Mouse (Mus musculus): ENCODE measurements at regions not wholly inside any gene's neighbourhood (a gene's known extent, or its start where the extent isn't known, plus 50 kb on each side); places are given as distances from the start of the nearest gene placed in this dataset.

DNA sequence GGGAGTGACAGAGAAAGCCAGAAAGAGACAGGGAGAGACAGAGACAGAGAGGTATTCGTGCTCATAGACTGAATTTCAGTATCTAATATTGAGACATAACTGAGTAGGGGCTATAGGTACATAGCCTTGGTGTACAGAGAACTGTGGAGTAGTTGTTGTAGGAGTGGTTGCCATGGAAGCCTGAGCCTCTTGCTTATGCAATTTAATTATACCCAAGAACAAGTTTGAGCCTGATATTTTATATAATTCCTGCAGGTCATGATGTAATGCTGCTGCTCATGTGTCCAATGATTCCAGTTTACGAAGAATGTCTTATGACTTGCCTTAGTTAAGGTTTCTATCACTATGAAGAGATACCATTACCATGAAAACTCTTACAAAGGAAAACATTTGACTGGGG is 98.7 kb upstream of the Dock10 start:
- Histone ChIP-seq H3K36me3 (ENCODE audit: control insufficient read depth, insufficient read depth) (no peaks in the 10 kb centered on the region), H3K4me3 (ENCODE audit: insufficient read depth, poor library complexity, severe bottlenecking) (no peak overlapping the region), H3K79me2 (ENCODE audit: control insufficient read depth, insufficient read depth) (no peaks in the 10 kb centered on the region), H3K79me3 (ENCODE audit: low read depth) (no peaks in the 10 kb centered on the region), H3K27me3 (ENCODE audit: control insufficient read depth, insufficient read depth, insufficient read length) (no peaks in the 10 kb centered on the region), H3ac (ENCODE audit: control insufficient read depth, insufficient read length, low read depth) (no peak overlapping the region)
- TF ChIP-seq CTCF (IDR thresholded peaks at IDR 0.05; ENCODE audit: control insufficient read depth, insufficient read depth, insufficient read length) = no peak
- no peak for TF ChIP-seq MYOG (IDR thresholded peaks at IDR 0.05; ENCODE audit: control insufficient read depth, extremely low read depth, insufficient read length)
- no peak for TF ChIP-seq CEBPB (IDR thresholded peaks at IDR 0.05; ENCODE audit: low read depth)
- TF ChIP-seq FOSL1 (IDR thresholded peaks at IDR 0.05; ENCODE audit: insufficient read depth, low read length, poor library complexity, severe bottlenecking) = no peak
- no peak for TF ChIP-seq MAX (IDR thresholded peaks at IDR 0.05)
- TF ChIP-seq USF1 (IDR thresholded peaks at IDR 0.05; ENCODE audit: low read depth) = no peak
- no peak for TF ChIP-seq MYOD1 (IDR thresholded peaks at IDR 0.05; ENCODE audit: control insufficient read depth, insufficient read length, low read depth)

DNA sequence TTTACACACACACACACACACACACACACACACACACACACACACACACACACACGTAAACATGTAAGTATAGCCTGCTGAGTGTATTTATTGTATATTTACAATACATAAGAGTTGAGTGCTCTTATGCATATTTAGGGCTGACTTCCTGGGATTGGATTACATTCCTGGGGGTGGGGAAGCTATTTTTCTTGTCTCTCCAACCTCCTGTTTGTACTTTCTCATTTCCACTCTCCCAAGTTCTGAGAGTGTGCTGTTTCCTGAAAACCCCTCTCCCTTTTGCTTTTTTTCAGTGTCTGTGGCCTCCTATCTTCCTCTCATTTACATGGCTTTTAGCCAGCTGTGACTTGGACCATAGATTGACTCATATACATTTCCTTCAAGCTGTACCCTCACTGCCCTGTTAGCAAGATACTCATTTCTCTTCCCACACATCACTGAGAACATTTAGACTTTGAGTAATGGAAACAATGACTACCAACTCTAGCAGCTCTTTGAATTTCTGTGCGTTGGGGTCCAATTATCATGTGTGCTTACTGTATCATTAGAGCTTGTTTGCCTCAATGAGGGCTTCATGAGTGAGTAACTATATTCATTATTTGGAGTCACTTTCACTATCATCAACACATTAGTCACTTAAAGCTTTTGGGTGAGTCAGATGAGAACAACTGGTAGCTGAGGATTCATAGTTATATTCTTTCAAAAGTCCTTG is 96.8 kb upstream of the Dock10 start:
- Histone ChIP-seq H3K79me3 (ENCODE audit: low read depth) (no peaks in the 10 kb centered on the region), H3K4me3 (ENCODE audit: insufficient read depth, poor library complexity, severe bottlenecking) (no peak overlapping the region), H3K36me3 (ENCODE audit: control insufficient read depth, insufficient read depth) (no peaks in the 10 kb centered on the region), H3ac (ENCODE audit: control insufficient read depth, insufficient read length, low read depth) (no peak overlapping the region), H3K27me3 (ENCODE audit: control insufficient read depth, insufficient read depth, insufficient read length) (no peaks in the 10 kb centered on the region), H3K79me2 (ENCODE audit: control insufficient read depth, insufficient read depth) (no peaks in the 10 kb centered on the region)
- no peak for TF ChIP-seq FOSL1 (IDR thresholded peaks at IDR 0.05; ENCODE audit: insufficient read depth, low read length, poor library complexity, severe bottlenecking)
- TF ChIP-seq MAX (IDR thresholded peaks at IDR 0.05) = no peak
- TF ChIP-seq MYOG (IDR thresholded peaks at IDR 0.05; ENCODE audit: control insufficient read depth, extremely low read depth, insufficient read length) = no peak
- TF ChIP-seq USF1 (IDR thresholded peaks at IDR 0.05; ENCODE audit: low read depth) = no peak
- TF ChIP-seq CEBPB (IDR thresholded peaks at IDR 0.05; ENCODE audit: low read depth) = no peak
- TF ChIP-seq CTCF (IDR thresholded peaks at IDR 0.05; ENCODE audit: control insufficient read depth, insufficient read depth, insufficient read length) = no peak
- TF ChIP-seq MYOD1 (IDR thresholded peaks at IDR 0.05; ENCODE audit: control insufficient read depth, insufficient read length, low read depth) = no peak

DNA sequence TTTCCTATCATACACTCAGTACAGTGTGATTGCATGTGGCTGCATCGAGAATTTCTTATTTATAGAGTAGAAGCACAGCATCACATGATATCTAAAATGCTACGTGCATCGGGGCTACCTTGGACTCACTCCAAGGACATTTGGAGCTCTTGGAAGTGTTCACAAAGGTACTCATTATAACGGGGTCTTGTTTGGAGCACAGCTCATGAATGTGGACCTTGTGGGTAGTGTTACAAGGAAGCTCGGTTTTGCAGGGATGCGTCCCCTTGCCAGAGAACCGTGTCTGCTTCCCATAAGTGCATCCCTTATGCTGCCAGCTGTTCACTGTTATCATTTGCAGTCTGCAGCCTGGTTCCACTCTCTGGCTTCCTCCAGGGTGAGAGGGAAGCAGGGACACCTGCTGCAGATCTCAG is 96.0 kb upstream of the Dock10 start:
- no peaks in the 10 kb centered on the region for H3K79me2 ChIP-seq (ENCODE audit: control insufficient read depth, insufficient read depth)
- H3K36me3 ChIP-seq (ENCODE audit: control insufficient read depth, insufficient read depth) = no peaks in the 10 kb centered on the region
- peak; percentile 46 for TF ChIP-seq MYOD1 (IDR thresholded peaks at IDR 0.05; ENCODE audit: control insufficient read depth, insufficient read length, low read depth)
- no peak for TF ChIP-seq MYOG (IDR thresholded peaks at IDR 0.05; ENCODE audit: control insufficient read depth, extremely low read depth, insufficient read length)
- no peak for TF ChIP-seq MAX (IDR thresholded peaks at IDR 0.05)
- no peak for TF ChIP-seq CEBPB (IDR thresholded peaks at IDR 0.05; ENCODE audit: low read depth)
- H3K27me3 ChIP-seq (ENCODE audit: control insufficient read depth, insufficient read depth, insufficient read length) = no peaks in the 10 kb centered on the region
- H3K4me3 ChIP-seq (ENCODE audit: insufficient read depth, poor library complexity, severe bottlenecking) = no peak overlapping the region
- no peaks in the 10 kb centered on the region for H3K79me3 ChIP-seq (ENCODE audit: low read depth)
- H3ac ChIP-seq (ENCODE audit: control insufficient read depth, insufficient read length, low read depth) = no peak overlapping the region

DNA sequence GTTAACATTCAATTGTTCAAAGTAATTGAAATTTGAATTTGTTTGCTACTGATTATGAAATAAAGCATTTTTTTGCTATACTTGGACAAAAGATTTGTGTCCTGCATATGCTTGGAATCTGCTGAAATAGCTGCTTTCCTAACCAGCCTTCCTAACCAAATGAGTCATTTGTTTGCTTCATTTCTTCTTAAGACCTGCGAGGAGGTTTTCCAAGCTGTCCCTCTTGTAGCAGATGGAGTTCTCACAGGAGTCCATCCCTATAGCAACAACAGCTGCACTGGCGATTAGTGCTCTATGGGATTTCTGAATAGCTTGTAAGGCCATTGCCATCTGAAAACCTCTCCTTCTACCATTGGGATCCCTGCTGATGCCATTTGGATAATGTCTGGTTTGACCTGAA is 94.4 kb upstream of the Dock10 start:
- H3K27me3 ChIP-seq (ENCODE audit: control insufficient read depth, insufficient read depth, insufficient read length) = no peaks in the 10 kb centered on the region
- no peak overlapping the region for H3ac ChIP-seq (ENCODE audit: control insufficient read depth, insufficient read length, low read depth)
- no peaks in the 10 kb centered on the region for H3K36me3 ChIP-seq (ENCODE audit: control insufficient read depth, insufficient read depth)
- TF ChIP-seq CTCF (IDR thresholded peaks at IDR 0.05; ENCODE audit: control insufficient read depth, insufficient read depth, insufficient read length) = no peak
- no peak for TF ChIP-seq FOSL1 (IDR thresholded peaks at IDR 0.05; ENCODE audit: insufficient read depth, low read length, poor library complexity, severe bottlenecking)
- TF ChIP-seq USF1 (IDR thresholded peaks at IDR 0.05; ENCODE audit: low read depth) = no peak
- no peak for TF ChIP-seq MYOG (IDR thresholded peaks at IDR 0.05; ENCODE audit: control insufficient read depth, extremely low read depth, insufficient read length)
- no peak for TF ChIP-seq MAX (IDR thresholded peaks at IDR 0.05)
- no peak for TF ChIP-seq MYOD1 (IDR thresholded peaks at IDR 0.05; ENCODE audit: control insufficient read depth, insufficient read length, low read depth)
- TF ChIP-seq CEBPB (IDR thresholded peaks at IDR 0.05; ENCODE audit: low read depth) = no peak
- no peaks in the 10 kb centered on the region for H3K79me3 ChIP-seq (ENCODE audit: low read depth)
- no peak overlapping the region for H3K4me3 ChIP-seq (ENCODE audit: insufficient read depth, poor library complexity, severe bottlenecking)
- H3K79me2 ChIP-seq (ENCODE audit: control insufficient read depth, insufficient read depth) = no peaks in the 10 kb centered on the region

DNA sequence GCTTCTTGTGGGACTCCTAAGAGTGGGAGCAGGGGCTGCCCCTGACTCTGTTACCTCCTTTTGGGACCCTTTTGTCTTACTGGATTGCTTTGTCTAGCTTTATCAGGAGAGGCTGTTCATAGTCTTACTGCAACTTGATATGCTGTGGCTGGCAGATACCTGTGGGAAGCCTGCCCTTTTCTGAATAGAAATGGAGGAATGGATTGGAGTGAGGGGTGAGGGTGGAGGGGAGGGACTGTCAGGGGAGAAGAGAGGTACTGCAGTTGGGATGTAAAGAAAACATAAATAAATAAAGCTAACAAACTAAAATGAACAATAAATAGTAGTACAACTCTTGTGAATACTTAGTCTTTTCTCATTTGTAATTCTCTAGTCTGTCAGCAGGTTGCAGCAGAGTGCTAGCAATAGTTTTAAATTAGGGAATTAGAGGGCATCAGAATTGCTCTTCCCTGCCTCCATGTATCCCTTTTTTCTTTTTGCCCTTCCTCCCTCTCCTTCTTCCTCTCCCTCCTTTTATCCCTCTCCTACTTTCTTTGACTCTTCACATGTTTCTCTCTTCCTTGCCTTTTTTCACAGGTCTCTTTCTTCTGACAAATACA is 72.0 kb upstream of the Dock10 start:
- H3ac ChIP-seq (ENCODE audit: control insufficient read depth, insufficient read length, low read depth) = no peak overlapping the region
- no peaks in the 10 kb centered on the region for H3K79me3 ChIP-seq (ENCODE audit: low read depth)
- no peak for TF ChIP-seq MYOD1 (IDR thresholded peaks at IDR 0.05; ENCODE audit: control insufficient read depth, insufficient read length, low read depth)
- no peak for TF ChIP-seq MYOG (IDR thresholded peaks at IDR 0.05; ENCODE audit: control insufficient read depth, extremely low read depth, insufficient read length)
- TF ChIP-seq USF1 (IDR thresholded peaks at IDR 0.05; ENCODE audit: low read depth) = no peak
- no peak for TF ChIP-seq CEBPB (IDR thresholded peaks at IDR 0.05; ENCODE audit: low read depth)
- TF ChIP-seq MAX (IDR thresholded peaks at IDR 0.05) = no peak
- TF ChIP-seq CTCF (IDR thresholded peaks at IDR 0.05; ENCODE audit: control insufficient read depth, insufficient read depth, insufficient read length) = no peak
- no peak for TF ChIP-seq FOSL1 (IDR thresholded peaks at IDR 0.05; ENCODE audit: insufficient read depth, low read length, poor library complexity, severe bottlenecking)
- no peak overlapping the region for H3K4me3 ChIP-seq (ENCODE audit: insufficient read depth, poor library complexity, severe bottlenecking)
- no peaks in the 10 kb centered on the region for H3K36me3 ChIP-seq (ENCODE audit: control insufficient read depth, insufficient read depth)
- H3K79me2 ChIP-seq (ENCODE audit: control insufficient read depth, insufficient read depth) = no peaks in the 10 kb centered on the region
- H3K27me3 ChIP-seq (ENCODE audit: control insufficient read depth, insufficient read depth, insufficient read length) = no peaks in the 10 kb centered on the region
